Mouse (Mus musculus) layer of hippocampus, postnatal 14 days (tissue): Measurements from ENCODE around the gene Adh6b. TPM values are rescaled to one million over a fixed set of nuclear protein-coding genes. Genes with fewer than 3 reads are reported as not detected.
A peak's percentile ranks its signal among the peaks of the same experiment; 100 is the strongest.
"Not testable (repeated sequence)": the region's sequence is repeated elsewhere in the genome, so short reads cannot be mapped to it uniquely, and the experiment has no call there.

Source experiments
- DNase-seq, 2 experiments: peaks; one replicate each; pipeline ENCODE4 v3.0.0; 2021 to 2022; ENCODE audit warnings: low spot score in 2 of 2, mixed read lengths in 1 of 2
- total RNA-seq, 2 experiments: library from RNA; stranded (reverse); gene quantifications; 2 replicates each; pipeline ENCODE4 v1.2.3; 2021

Gene Adh6b
- total RNA-seq, 2 experiments from 2014 or later, result not detected

DNA sequence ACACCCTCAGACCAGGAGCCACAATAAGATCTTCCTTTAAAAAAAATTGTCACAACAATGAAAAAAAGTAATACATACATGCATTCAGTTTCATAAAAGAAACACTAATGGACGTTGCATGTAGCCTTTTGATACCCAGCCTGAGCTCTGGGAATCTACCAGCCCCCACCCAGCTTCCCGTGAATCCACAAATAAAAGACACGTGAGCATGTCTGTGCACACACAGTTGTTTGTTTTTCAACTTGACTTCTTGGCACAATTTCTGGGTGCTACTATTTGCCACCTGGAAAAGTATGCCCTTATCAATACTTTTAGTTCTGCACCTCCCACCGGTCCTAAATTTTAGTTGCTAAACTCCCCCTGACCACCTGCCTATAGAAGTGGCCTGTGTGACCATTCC is 19.1 kb downstream of the Adh6b start:
- no peak for DNase-seq

DNA sequence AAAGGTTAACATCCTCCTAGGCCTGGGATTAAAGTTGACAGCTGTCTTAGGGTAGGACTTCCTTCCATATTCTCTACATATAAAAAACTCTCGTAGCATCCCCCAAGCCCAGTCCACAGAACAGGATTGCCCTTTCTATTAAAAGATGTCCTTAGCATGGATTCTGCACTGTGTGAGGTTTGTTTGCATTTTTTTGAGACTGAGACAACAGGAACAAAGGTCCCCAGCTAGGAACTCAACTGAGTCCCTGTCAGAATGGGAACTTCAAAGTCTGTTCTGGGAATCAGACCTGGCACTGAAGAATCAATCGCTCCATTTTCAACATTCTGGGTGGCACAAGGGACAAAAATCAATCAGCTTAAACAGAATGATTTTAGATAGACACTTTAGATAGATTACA is 21.3 kb downstream of the Adh6b start:
- DNase-seq, result no peak

DNA sequence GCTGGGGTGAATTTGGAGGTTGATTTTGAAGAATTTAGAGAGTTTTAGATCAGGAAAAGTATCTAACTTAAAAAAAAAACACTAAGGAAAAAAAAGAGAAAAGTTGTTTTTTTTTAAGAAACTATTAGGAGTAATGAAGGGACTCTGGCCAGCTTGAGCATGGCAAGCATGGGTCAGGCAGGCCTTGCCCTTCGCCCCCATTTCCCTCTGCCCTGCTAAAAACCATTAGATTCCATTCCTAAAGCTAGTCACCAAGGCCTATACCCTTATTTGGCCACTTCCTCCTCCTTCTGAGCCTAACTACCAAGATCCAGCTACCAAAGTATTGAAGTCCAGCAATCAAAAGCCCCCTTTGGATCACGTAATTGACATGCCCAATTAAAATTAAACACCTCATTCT is 24.6 kb downstream of the Adh6b start:
- no peak for DNase-seq

DNA sequence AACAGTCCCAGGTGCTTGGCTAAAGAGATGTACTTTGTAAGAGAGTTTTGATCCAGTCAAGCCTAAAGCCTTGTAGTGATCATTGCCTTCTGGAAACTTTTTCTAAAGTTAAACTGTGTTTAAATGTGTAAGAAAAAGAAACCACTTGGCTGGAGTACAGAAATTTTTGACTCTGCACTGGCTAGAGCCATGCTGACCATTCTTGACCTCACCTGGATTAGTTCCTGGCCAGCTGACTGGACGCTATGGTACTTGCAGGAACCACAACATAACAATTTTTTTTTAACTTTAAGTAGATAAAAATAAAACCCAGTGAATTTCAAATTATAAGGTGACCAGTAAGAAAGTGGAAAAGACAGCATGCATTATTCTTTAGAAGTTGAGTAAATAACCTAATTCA is 28.0 kb downstream of the Adh6b start:
- DNase-seq, result no peak

DNA sequence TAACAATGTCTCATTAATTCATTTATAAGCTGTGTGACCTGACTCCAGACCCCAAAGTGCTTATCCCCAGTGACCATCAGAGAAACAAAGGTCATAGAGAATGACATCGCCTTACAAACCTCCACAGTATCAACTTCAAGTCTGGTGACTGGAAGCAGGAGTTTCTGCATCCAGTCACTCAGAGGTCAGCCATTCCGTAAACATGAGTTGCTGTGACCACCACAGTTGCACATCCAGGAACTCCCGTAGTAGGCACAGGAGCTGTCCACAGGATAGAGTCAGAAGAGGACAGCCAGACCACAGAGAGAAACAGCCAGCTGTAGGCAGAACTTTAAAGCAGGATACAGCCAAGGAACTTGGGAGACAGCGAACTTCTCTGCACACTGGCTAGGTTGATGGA is 28.7 kb downstream of the Adh6b start:
- DNase-seq, result not testable (repeated sequence)

DNA sequence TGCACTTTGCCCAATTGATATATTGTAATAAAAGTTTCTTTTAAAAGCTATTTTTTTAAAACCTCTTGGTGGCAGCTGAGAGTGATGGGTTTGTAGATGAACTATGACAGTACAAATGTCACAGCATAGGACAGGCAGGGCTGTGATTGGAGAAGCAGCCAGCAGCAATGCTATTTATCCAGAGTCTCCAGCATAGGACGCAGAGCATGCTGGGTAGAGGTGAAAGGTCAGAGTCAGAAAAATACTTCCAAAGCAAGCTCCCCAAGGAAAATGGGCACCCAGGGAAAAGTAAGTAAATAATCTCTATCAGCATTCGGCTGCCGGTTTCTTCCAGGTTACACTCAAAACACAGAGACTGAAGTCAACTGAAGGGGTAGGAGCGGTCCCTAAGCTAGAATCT is 32.3 kb downstream of the Adh6b start:
- DNase-seq, result no peak

DNA sequence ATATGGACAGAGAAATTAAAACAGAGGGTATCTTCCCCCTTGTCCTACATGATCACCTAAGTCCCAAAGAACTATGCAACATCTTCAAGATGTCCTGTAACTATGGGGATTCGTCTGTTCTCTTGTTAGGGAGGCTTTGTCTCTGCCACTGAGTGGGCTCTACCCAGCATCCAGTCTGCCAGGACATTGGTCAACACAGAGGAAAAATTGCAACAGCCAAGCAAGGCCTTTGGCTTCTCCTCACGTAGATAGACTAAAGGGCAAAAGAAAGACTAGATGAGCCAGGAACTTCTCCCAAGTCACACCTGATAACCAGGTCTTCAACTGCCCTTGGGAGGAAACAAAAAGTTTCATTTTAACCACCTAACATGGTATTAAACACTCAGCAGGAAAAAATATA is 33.6 kb downstream of the Adh6b start:
- no peak for DNase-seq

DNA sequence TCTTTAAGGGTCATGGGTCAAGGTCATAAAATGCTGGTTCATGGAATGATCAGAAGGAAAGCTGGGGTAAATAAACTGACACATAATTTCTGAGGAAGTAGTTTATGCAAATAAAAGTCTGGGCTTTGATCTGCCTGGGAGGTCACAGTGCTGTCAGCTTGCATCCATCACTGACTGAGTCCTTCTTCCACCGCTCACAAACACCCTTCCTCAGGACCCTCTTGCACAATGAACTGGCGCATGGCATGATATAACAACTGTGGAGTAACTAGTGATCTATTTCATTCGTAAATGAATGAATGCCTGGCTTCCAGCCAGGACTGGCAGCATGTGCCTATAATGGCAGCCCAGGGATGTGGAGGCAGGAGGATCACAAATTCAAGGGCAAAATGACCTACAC is 39.6 kb downstream of the Adh6b start:
- no peak for DNase-seq

DNA sequence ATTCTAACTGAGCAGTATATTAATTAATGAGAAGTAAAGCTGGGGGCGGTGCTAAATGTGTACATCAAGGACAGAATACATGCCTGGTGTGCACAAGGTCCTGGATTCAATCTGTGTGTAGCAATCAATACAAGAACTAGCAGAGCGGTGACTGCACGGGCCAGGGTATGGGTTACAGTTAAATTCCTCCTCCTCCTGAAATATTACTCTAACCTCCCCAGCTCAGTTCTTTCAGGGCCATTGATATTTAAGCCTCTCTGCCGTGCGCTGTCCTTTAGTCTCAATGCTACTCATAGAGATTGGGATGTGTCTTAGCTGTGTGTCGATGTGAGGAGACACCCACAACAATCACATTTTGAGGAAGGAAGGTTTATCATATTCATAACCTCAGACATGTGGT is 45.6 kb downstream of the Adh6b start:
- DNase-seq, result no peak

DNA sequence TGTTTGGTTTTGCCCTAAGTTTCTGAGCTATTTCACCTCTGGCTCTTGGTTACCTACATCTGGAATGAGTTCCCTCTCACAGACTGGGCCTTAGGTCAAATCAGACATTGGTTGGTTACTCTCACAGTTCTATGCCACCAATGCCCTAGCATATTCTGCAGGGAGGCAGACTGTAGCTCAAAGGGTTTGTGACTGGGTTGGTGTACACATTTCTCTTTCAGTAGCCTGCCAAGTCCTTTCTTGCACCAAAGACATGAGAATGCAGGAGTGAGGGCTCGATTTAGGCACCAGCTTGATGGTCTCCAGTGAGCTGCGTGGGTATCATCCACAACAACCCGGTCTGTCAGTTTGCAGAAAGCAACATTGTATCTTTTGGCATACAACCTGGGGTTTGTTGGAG is 63.3 kb downstream of the Adh6b start:
- DNase-seq, result peak in 1 of 2 experiments; percentile 2

DNA sequence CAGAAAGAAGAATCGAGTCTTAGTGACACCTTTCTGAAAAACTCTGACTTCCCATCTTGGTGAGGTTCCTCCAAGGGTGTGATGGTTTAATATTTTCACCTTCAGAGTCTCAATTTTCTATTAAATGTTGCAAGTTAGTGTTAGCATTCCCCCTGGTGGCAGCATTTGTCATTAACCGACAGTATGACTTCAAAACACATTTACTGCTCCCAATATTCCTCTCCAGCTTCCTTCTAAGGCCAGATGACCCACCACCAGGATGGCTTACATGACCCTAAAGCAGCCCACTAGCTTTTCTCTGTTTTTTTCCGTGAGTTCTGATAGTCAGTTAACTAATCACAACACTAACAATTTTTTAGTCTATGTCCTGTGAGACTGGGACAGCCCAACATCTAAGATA is 63.8 kb downstream of the Adh6b start:
- peak; percentile 47 to 67 for DNase-seq

DNA sequence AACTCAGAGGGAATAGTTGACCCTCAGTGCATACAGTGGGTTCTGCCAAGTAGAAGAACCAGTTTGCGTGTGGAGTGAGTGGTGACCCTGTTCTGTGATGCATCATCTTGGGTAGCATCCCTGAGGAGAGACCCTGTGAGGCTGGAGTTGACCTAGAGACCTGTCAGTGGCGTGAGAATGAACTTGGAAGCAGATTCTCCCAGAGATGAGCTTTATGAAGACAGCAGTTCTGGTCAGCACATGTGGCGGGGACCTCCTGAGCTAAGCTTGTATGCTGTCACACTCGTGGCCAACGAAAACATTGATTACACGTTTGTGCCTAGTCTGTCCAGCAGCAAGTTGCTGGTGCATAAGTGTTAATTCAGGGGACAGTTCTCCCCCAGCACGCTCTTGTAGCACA is 64.3 kb downstream of the Adh6b start:
- no peak for DNase-seq

DNA sequence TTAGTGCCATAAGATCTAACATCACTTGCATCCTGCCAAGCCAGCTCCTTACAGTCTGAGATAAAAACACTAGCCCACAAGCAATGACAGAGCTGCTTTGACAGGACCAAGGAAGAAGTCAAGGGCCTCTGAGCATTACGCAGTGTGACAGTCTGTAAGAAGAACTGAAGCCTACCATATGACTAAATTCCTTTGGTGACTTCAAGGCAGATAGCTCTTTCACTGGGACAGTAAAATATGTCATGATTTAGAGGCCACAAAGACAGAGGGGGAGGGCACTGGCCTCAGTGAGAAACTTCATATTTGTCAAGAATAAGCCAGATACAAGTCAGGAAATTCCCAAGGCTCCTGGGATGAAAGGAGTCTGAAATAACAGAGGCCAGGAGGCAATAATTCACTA is 66.3 kb downstream of the Adh6b start:
- DNase-seq, result no peak

Other genes starting within 250 kb of the Adh6b start
- 1 to 10 TPM; 5.1 to 7.9 TPM for gene Trmt10a, start 198.3 kb upstream of the Adh6b start, total RNA-seq
- 1 to 10 TPM; 4.5 to 5.0 TPM for gene Mttp, start 196.8 kb upstream of the Adh6b start, total RNA-seq
- gene 4930579F01Rik, start 147.9 kb upstream of the Adh6b start, total RNA-seq, result not detected
- gene Adh7, start 124.0 kb upstream of the Adh6b start, total RNA-seq, result under 1 TPM in 1 of 2 experiments, not detected in 1; 0.09 TPM
- gene Adh1, start 80.8 kb upstream of the Adh6b start, total RNA-seq, result 1 to 10 TPM; 1.0 to 1.7 TPM
- not detected for gene Adh6a, start 28.5 kb upstream of the Adh6b start, total RNA-seq
- gene Adh4, start 73.7 kb downstream of the Adh6b start, total RNA-seq, result not detected
- 10 to 100 TPM; 83.1 to 83.9 TPM for gene Adh5, start 101.3 kb downstream of the Adh6b start, total RNA-seq
- gene Metap1, start 147.7 kb downstream of the Adh6b start, total RNA-seq, result 10 to 100 TPM; 43.1 to 45.0 TPM
- gene Eif4e, start 184.4 kb downstream of the Adh6b start, total RNA-seq, result 100 to 1,000 TPM; 151 to 169 TPM